Mouse (Mus musculus) embryonic facial prominence, embryonic 10.5 days (tissue): ENCODE data around the gene Sox5. TPM values are rescaled to one million over a fixed set of nuclear protein-coding genes. Genes with fewer than 3 reads are reported as not detected.
A peak's percentile ranks its signal among the peaks of the same experiment; 100 is the strongest.

ENCODE experiments used
- DNase-seq: peaks from one replicate; pipeline ENCODE4 v3.0.0-alpha.2; 2017; ENCODE audit warnings: low spot score
- H3K27ac ChIP-seq: fragments of 300-500 bp; sonication (generic); replicated peaks from 2 replicates; pipeline ENCODE4 v1.5.1; 2016; ENCODE audit warnings: mild to moderate bottlenecking
- H3K27me3 ChIP-seq: fragments of 300-500 bp; sonication (generic); replicated peaks from 2 replicates; pipeline ENCODE4 v1.6.1; 2016; ENCODE audit warnings: low read depth, mild to moderate bottlenecking; ENCODE audit not compliant: poor library complexity, severe bottlenecking
- H3K36me3 ChIP-seq: fragments of 300-500 bp; sonication (generic); replicated peaks from 2 replicates; pipeline ENCODE4 v1.6.1; 2016; ENCODE audit warnings: mild to moderate bottlenecking, moderate library complexity
- H3K4me1 ChIP-seq: fragments of 300-500 bp; sonication (generic); 2 replicates; pipeline ENCODE4 v1.6.1; 2016
- H3K4me3 ChIP-seq: fragments of 300-500 bp; sonication (generic); 2 replicates; pipeline ENCODE4 v1.5.1; 2016; ENCODE audit warnings: mild to moderate bottlenecking, moderate library complexity
- H3K9me3 ChIP-seq: fragments of 300-500 bp; sonication (generic); 2 replicates; pipeline ENCODE4 v1.6.1; 2016; ENCODE audit warnings: mild to moderate bottlenecking
- WGBS: fragments of 180-500 bp; shearing (Covaris S2); methylation state at CpG from one replicate; pipeline ENCODE4 v1.1.7; 2016; 5-methylcytosine and 5-hydroxymethylcytosine counted together
- polyA plus RNA-seq: library from polyadenylated mRNA; unstranded; fragments of >200 nt; fragmentation: Nextera tagmentation; extraction: Ambion mirVana; gene quantifications from 2 replicates; pipeline ENCODE4 v1.2.1, GENCODE M21; 2016

The Sox5 gene
- polyA plus RNA-seq, 1 experiment from 2014 or later, result 65.1 TPM

GRCm38 (mm10) chr6:144453605-144454004, 328.2 kb downstream of the Sox5 start:
- peaks cover 30% of the 10 kb centered on the region for H3K4me1 ChIP-seq
- no peak for DNase-seq
- 38% methylated on average over 7 of the region's 7 CpGs for WGBS
- no peaks in the 10 kb centered on the region for H3K9me3 ChIP-seq
- peaks cover 8% of the 10 kb centered on the region; the same call in 1 of the 2 replicates for H3K27me3 ChIP-seq
- H3K36me3 ChIP-seq, result no peaks in the 10 kb centered on the region
- H3K27ac ChIP-seq, result no peak overlapping the region; the same call in 1 of the 2 replicates
- H3K4me3 ChIP-seq, result no peak overlapping the region

DNA sequence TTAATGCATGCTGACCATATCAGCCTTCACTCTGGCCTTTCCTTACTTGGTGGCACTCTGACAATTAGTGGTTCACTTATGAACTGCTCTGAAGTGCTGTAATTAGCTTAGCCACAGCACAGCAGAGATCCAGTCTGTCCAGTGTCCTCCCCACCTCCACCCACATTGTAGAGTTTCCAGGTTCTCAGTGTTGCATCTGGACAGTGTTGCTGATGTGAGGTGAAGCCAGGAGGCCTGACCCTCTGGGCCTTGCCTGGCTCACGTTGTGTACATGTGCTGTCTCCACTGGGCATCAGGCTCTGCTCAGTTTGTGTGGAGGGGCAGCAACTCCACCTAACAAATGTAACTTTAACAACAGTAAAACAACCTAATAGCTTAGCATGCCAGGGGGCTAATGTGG, 328.6 kb downstream of the Sox5 start:
- H3K27ac ChIP-seq, result no peak overlapping the region; the same call in 1 of the 2 replicates
- H3K27me3 ChIP-seq, result peaks cover 8% of the 10 kb centered on the region; the same call in 1 of the 2 replicates

DNA sequence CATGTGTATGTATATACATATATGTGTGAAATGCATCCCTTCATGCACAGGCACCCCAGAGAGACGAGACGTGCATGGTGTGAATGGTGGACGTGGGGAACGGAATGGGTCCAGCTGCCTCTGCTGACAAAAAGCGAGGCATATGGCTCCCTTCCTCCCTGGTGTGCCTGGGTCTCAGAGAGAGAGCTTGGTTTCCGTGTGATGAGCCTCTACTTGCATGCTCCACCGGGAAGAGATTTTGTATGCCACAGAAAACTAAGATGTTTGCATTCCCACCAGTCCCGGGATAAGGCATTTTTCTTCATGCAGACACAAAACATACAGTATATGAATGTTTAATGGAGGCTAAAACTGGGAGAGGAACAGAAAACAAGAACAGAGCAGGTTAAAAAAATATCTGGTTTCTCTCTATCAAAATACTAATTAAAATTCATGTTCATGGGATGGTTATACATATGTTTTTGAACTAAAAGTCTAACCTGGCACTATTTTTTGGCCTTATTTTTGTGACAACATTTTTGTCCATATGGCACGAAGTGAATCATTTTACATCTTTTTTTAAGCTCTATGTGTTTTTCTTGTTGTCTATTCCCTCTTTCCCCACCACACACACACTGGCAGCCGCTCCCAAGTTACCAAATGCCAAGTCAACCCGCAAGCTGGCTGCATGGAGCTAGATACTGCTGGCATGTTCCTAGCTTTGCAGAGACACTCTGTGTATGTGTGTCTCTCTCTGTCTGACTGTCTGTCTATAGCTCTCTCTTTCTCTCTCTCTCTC, 329.4 kb downstream of the Sox5 start:
- peaks cover 8% of the 10 kb centered on the region; the same call in 1 of the 2 replicates for H3K27me3 ChIP-seq
- peaks cover 30% of the 10 kb centered on the region for H3K4me1 ChIP-seq
- H3K36me3 ChIP-seq, result no peaks in the 10 kb centered on the region
- 86% methylated on average over 11 of the region's 11 CpGs for WGBS
- H3K27ac ChIP-seq, result no peak overlapping the region
- H3K9me3 ChIP-seq, result no peaks in the 10 kb centered on the region
- no peak for DNase-seq
- no peak overlapping the region for H3K4me3 ChIP-seq

More for the DNA sequence above, 328.6 kb downstream of the Sox5 start:
- no peak for DNase-seq
- Histone ChIP-seq H3K4me1 (peaks cover 30% of the 10 kb centered on the region), H3K36me3 (no peaks in the 10 kb centered on the region), H3K9me3 (no peaks in the 10 kb centered on the region), H3K4me3 (no peak overlapping the region)
- WGBS, result 33% methylated on average over 1 of the region's 1 CpGs

DNA sequence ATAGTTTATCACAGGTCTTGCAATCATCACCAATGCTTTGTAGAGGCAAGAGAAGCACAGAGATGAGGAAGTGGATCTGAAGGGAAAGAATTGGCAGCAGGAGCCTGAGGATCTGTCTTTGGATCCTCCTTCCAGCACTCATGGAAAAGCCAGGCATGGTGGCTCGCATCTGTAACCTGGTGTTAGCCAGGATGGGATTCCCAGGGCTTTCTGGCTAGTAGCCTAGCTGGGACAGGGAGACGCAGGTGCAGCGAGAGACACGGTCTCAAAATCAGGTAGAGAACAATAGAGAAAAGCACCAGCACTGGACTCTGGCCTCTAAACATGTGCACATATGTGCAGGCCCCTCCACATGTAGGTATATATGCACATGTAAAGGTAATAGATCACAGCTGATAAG, 330.1 kb downstream of the Sox5 start:
- DNase-seq, result no peak
- peaks cover 8% of the 10 kb centered on the region; the same call in 1 of the 2 replicates for H3K27me3 ChIP-seq
- 90% methylated on average over 4 of the region's 4 CpGs for WGBS

DNA sequence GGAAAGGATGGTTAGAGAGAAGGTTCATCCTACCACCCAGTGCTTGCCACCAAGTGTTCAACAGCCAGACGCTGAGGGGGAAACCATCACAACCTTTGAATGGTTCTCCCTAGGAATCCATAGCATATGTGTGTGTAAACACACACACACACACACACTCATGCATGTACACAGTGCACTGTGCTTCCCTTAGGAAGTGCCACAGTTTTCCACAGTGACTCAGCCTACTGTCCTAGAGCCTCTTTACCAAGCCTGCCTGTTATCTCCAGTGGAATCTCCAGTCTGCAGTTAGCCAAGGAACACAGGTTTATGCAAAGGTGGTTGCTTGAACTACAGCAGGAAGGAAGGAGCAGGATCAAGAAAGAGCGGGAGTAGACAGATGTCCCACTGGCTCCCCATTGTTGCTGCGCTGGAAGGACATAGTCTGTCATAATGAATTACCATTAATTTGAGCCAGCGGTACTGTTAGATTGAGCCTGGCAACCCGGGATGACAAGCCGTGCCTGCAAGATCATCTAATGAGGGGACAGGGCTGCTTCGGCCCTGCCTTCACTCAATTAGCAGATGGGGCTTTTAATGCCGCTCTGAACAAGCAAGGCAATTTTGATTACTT, 335.9 kb downstream of the Sox5 start:
- WGBS, result 62% methylated on average over 8 of the region's 8 CpGs
- H3K27ac ChIP-seq, result no peak overlapping the region
- H3K27me3 ChIP-seq, result no peaks in the 10 kb centered on the region
- no peaks in the 10 kb centered on the region for H3K9me3 ChIP-seq
- H3K36me3 ChIP-seq, result no peaks in the 10 kb centered on the region
- no peak overlapping the region for H3K4me3 ChIP-seq
- DNase-seq, result no peak
- H3K4me1 ChIP-seq, result 0 out of 2 replicates have a peak, but pooled peaks cover 7% of the 10 kb centered on the region

More for the DNA sequence above, 330.1 kb downstream of the Sox5 start:
- no peak overlapping the region for H3K27ac ChIP-seq
- H3K4me1 ChIP-seq, result peaks cover 30% of the 10 kb centered on the region
- no peak overlapping the region for H3K4me3 ChIP-seq
- H3K36me3 ChIP-seq, result no peaks in the 10 kb centered on the region
- H3K9me3 ChIP-seq, result no peaks in the 10 kb centered on the region

GRCm38 (mm10) chr6:144444367-144444766, 337.4 kb downstream of the Sox5 start:
- DNase-seq, result no peak
- no peaks in the 10 kb centered on the region for H3K9me3 ChIP-seq
- H3K4me3 ChIP-seq, result no peak overlapping the region
- H3K27ac ChIP-seq, result no peak overlapping the region
- H3K4me1 ChIP-seq, result 0 out of 2 replicates have a peak, but pooled peaks cover 7% of the 10 kb centered on the region
- no peaks in the 10 kb centered on the region for H3K36me3 ChIP-seq
- H3K27me3 ChIP-seq, result no peaks in the 10 kb centered on the region
- 85% methylated on average over 5 of the region's 5 CpGs for WGBS

DNA sequence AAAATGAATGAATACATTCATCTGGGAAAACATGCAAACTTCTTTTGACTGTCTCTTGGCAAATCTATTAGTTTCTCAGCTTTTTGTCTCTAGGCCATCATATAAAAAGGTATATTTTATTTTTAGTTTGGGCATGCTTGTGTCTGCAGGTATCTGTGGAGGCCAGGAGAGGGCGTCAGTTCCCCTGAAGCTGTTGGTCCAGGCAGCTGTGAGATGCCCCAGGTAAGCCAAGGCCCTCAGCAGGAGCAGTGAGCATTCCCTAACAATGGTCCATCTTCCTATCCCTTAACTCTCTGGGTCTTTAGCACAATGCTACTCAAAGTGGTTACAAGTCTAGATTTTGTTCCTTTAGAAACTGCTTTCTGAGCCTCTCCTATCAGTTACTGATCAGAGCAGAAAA, 338.1 kb downstream of the Sox5 start:
- Histone ChIP-seq H3K27ac (no peak overlapping the region), H3K9me3 (no peaks in the 10 kb centered on the region)

DNA sequence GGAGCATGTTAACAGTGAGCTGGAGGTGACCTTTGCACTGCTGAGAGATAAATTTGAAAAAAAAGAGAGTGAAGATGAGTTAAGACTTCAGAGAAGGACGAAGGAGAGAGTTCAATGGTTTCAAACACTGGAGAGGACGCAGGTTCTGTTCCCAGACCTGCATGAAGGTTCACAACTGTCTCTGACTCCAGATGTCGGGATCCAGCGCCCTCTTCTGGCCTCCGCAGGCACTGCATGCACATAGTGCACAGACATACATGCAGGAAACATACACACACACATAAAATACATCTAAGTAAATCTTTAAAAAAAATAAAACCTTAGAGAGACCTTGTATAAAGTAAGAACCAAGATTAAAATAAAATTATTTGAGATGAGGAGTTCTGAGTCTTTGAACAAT, 352.5 kb downstream of the Sox5 start:
- Histone ChIP-seq H3K27ac (no peak overlapping the region), H3K4me3 (no peak overlapping the region)
- WGBS, result 74% methylated on average over 5 of the region's 5 CpGs

More for the DNA sequence above, 338.1 kb downstream of the Sox5 start:
- 73% methylated on average over 1 of the region's 1 CpGs for WGBS
- H3K4me3 ChIP-seq, result no peak overlapping the region
- H3K27me3 ChIP-seq, result no peaks in the 10 kb centered on the region
- no peaks in the 10 kb centered on the region for H3K36me3 ChIP-seq
- 0 out of 2 replicates have a peak, but pooled peaks cover 7% of the 10 kb centered on the region for H3K4me1 ChIP-seq
- no peak for DNase-seq

GRCm38 (mm10) chr6:144408030-144408429, 373.7 kb downstream of the Sox5 start:
- H3K36me3 ChIP-seq, result no peaks in the 10 kb centered on the region
- 96% methylated on average over 3 of the region's 3 CpGs for WGBS
- no peak for DNase-seq

More for the DNA sequence above, 352.5 kb downstream of the Sox5 start:
- Histone ChIP-seq H3K27me3 (no peaks in the 10 kb centered on the region), H3K9me3 (no peaks in the 10 kb centered on the region), H3K36me3 (no peaks in the 10 kb centered on the region), H3K4me1 (peaks cover 9% of the 10 kb centered on the region)
- no peak for DNase-seq

GRCm38 (mm10) chr6:144398115-144398514, 383.7 kb downstream of the Sox5 start:
- peak; percentile 31 for DNase-seq
- no peaks in the 10 kb centered on the region for H3K9me3 ChIP-seq
- H3K4me3 ChIP-seq, result no peak overlapping the region
- 45% methylated on average over 10 of the region's 10 CpGs for WGBS
- no peak overlapping the region for H3K27ac ChIP-seq
- no peaks in the 10 kb centered on the region for H3K36me3 ChIP-seq
- 0 out of 2 replicates have a peak, but pooled peaks cover 7% of the 10 kb centered on the region for H3K27me3 ChIP-seq
- peaks cover 14% of the 10 kb centered on the region for H3K4me1 ChIP-seq

More at GRCm38 (mm10) chr6:144408030-144408429, 373.7 kb downstream of the Sox5 start:
- Histone ChIP-seq H3K4me3 (no peak overlapping the region), H3K27ac (no peak overlapping the region), H3K27me3 (no peaks in the 10 kb centered on the region), H3K4me1 (no peaks in the 10 kb centered on the region), H3K9me3 (no peaks in the 10 kb centered on the region)

DNA sequence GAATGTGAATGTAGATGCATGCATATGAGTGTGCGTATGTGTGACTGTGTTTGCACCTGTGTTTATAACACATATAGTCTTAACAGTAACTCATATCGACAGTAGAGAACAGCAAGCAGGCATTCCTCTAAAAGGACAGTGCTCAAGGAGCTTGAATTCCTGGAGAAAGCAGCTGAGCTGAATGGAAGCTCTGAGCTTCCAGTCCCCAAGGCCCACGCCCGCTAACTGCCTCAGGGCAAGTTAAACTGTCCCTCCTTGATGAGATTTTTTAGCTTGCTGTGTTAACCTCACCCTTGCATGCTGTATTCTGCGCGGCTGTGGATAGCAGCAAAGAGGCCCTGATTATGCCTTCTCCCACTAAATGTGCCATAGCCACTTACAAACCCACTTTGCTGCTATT, 388.6 kb downstream of the Sox5 start:
- H3K27ac ChIP-seq, result no peak overlapping the region
- H3K9me3 ChIP-seq, result no peaks in the 10 kb centered on the region
- peaks cover 17% of the 10 kb centered on the region for H3K4me1 ChIP-seq
- 0 out of 2 replicates have a peak, but pooled peaks cover 7% of the 10 kb centered on the region for H3K27me3 ChIP-seq
- H3K4me3 ChIP-seq, result no peak overlapping the region
- H3K36me3 ChIP-seq, result no peaks in the 10 kb centered on the region
- DNase-seq, result no peak
- 55% methylated on average over 6 of the region's 6 CpGs for WGBS

GRCm38 (mm10) chr6:144389333-144390054, 392.3 kb downstream of the Sox5 start:
- DNase-seq, result no peak
- Histone ChIP-seq H3K36me3 (no peaks in the 10 kb centered on the region), H3K27me3 (no peaks in the 10 kb centered on the region), H3K4me1 (peaks cover 9% of the 10 kb centered on the region), H3K9me3 (no peaks in the 10 kb centered on the region), H3K4me3 (no peak overlapping the region), H3K27ac (peak overlapping the region; percentile 57; the same call in 1 of the 2 replicates)
- WGBS, result 59% methylated on average over 14 of the region's 14 CpGs
